Mouse (Mus musculus) MEL (cell line): ENCODE measurements around the gene Utf1.

Experiments used
- CHD1 ChIP-seq: IDR thresholded peaks from 2 replicates; pipeline ENCODE4 v1.6.1; 2012; ENCODE audit warnings: low read depth, mild to moderate bottlenecking, inconsistent platforms, low read length, improper control_type of control experiment
- CHD2 ChIP-seq: IDR thresholded peaks from 2 replicates; pipeline ENCODE4 v1.6.1; 2011; ENCODE audit warnings: low read length, improper control_type of control experiment
- CTCF ChIP-seq, 3 experiments: IDR thresholded peaks in 2 of 3; conservative IDR thresholded peaks in 1 of 3; 2 replicates each; pipeline ENCODE4 v1.5.1; 2011 to 2012; ENCODE audit warnings: low read length in 3 of 3, low read depth in 2 of 3, mild to moderate bottlenecking in 2 of 3, improper control_type of control experiment in 1 of 3, inconsistent platforms in 1 of 3, mixed read lengths in 1 of 3, moderate library complexity in 1 of 3; ENCODE audit not compliant: control insufficient read depth in 1 of 3, insufficient read depth in 1 of 3, poor library complexity in 1 of 3, severe bottlenecking in 1 of 3
- EP300 ChIP-seq, 2 experiments: IDR thresholded peaks; 2 replicates each; pipeline ENCODE4 v1.6.1; 2011; ENCODE audit warnings: improper control_type of control experiment in 2 of 2, low read length in 2 of 2, low read depth in 1 of 2, mild to moderate bottlenecking in 1 of 2
- GATA1 ChIP-seq: IDR thresholded peaks from 2 replicates; pipeline ENCODE4 v1.6.1; 2011; ENCODE audit warnings: low read depth, low read length, improper control_type of control experiment
- MAFK ChIP-seq: IDR thresholded peaks from 2 replicates; pipeline ENCODE4 v1.6.1; 2011; ENCODE audit warnings: low read depth, mild to moderate bottlenecking, low read length, improper control_type of control experiment, borderline replicate concordance
- MAZ ChIP-seq: IDR thresholded peaks from 2 replicates; pipeline ENCODE4 v1.6.1; 2012; ENCODE audit warnings: low read depth, mild to moderate bottlenecking, inconsistent platforms, low read length, improper control_type of control experiment
- POLR2A ChIP-seq, 2 experiments: IDR thresholded peaks; 2 replicates each; pipeline ENCODE4 v1.6.1; 2011 to 2012; ENCODE audit warnings: low read length in 2 of 2, mild to moderate bottlenecking in 2 of 2, control low read depth in 1 of 2, improper control_type of control experiment in 1 of 2, low read depth in 1 of 2, moderate library complexity in 1 of 2; ENCODE audit not compliant: control insufficient read depth in 1 of 2, insufficient read depth in 1 of 2, poor library complexity in 1 of 2
- POLR2AphosphoS2 ChIP-seq: IDR thresholded peaks from 2 replicates; pipeline ENCODE4 v1.6.1; 2011; ENCODE audit warnings: low read length, improper control_type of control experiment
- POLR2AphosphoS5 ChIP-seq: IDR thresholded peaks from 2 replicates; pipeline ENCODE4 v1.6.1; 2012; ENCODE audit warnings: low read depth, borderline replicate concordance, mild to moderate bottlenecking, inconsistent platforms, low read length, moderate library complexity, mixed read lengths
- TAL1 ChIP-seq: IDR thresholded peaks from 2 replicates; pipeline ENCODE4 v1.6.1; 2012; ENCODE audit warnings: mild to moderate bottlenecking, inconsistent platforms, low read length, moderate library complexity, mixed read lengths
- USF1 ChIP-seq: IDR thresholded peaks from 2 replicates; pipeline ENCODE4 v1.6.1; 2014; ENCODE audit warnings: low read depth, mild to moderate bottlenecking, inconsistent platforms, low read length, improper control_type of control experiment, moderate library complexity

GRCm38 (mm10) chr7:139896796-139897195 lies 46.8 kb upstream of the Utf1 start:
- TF ChIP-seq USF1 = no peak
- no peak for TF ChIP-seq MAZ
- no peak for TF ChIP-seq MAFK
- TF ChIP-seq CTCF (IDR thresholded peaks at IDR 0.05 in 2 of 3, conservative IDR thresholded peaks at IDR 0.05 in 1 of 3; ENCODE audit: control insufficient read depth in 1 of 3, insufficient read depth in 1 of 3, low read depth in 2 of 3, low read length in 3 of 3, poor library complexity in 1 of 3, severe bottlenecking in 1 of 3) = no peak
- TF ChIP-seq CHD2 = no peak
- no peak for TF ChIP-seq POLR2AphosphoS5
- TF ChIP-seq GATA1 = no peak
- TF ChIP-seq CHD1 = no peak
- TF ChIP-seq POLR2AphosphoS2 = no peak
- TF ChIP-seq TAL1 = no peak
- TF ChIP-seq EP300 (IDR thresholded peaks at IDR 0.05; ENCODE audit: low read depth in 1 of 2, low read length in 2 of 2) = no peak
- TF ChIP-seq POLR2A (IDR thresholded peaks at IDR 0.05; ENCODE audit: control insufficient read depth in 1 of 2, insufficient read depth in 1 of 2, low read depth in 1 of 2, low read length in 2 of 2, poor library complexity in 1 of 2) = no peak
